Mouse (Mus musculus): ENCODE results near the gene Zfp575. TPM values are rescaled to one million over a fixed set of nuclear protein-coding genes. Genes with fewer than 3 reads are reported as not detected.

Zfp575 gene
- polyA plus RNA-seq, 2 experiments, result 0.04 to 0.09 TPM

DNA sequence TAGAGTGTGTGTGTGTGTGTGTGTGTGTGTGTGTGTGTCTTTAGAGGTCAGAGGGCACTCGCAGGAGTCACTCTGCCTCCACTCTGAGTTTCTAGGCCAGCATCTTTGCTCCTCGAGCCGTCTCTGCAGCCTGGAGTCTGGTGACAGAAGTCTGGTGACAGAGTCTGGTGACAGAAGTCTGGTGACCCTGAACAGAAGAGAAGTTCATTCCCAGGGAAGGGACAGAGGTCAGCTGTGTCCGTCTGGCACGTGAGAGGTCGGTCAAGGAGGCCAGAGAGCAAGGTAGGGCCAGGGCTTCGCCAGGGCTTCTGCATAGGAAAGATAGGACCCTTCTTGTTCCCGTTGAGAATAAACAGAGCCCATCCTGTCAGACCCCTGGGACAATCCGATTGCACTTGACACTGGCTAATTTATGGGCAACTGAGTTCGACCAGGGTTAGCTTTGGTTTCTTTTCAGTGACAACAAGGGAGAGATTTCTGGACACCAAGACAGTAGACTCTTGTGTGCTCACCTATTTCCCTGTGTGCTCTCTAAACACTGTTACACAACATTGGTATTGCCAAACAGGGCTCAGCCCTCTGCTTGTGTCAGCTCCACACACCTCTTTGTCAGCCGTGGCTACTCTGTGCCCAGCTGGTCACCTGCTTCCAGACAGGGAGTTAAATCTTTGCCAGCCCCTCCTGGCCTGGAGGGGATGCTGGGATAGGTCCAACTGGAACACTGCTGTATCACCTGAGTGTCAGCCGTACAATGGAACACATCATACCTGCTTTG is 35.3 kb downstream of the Zfp575 start:
- H3K27ac ChIP-seq, result no peak overlapping the region
- H3K9ac ChIP-seq (replicated peaks), result no peak overlapping the region
- no peak overlapping the region for H3K4me2 ChIP-seq (ENCODE audit: low read depth)
- WGBS (ENCODE audit: insufficient replicate concordance), result 69% methylated on average over 12 of the region's 12 CpGs
- H3K4me1 ChIP-seq (replicated peaks; ENCODE audit: control insufficient read depth in 2 of 2, insufficient read depth in 2 of 2, low read length in 1 of 2), result peaks cover 0 to 7% of the 10 kb centered on the region in 2 experiments; a peak in 2 of 4 replicates
- DNase-seq (ENCODE audit: low read depth in 3 of 3, low spot score in 3 of 3) (no peak), ATAC-seq (ENCODE audit: insufficient read depth) (peak; percentile 77)
- H3K4me3 ChIP-seq (ENCODE audit: insufficient read depth in 1 of 2, low read depth in 2 of 2, low read length in 2 of 2), result no peak overlapping the region
- peaks cover 2% of the 10 kb centered on the region for H3K36me3 ChIP-seq (replicated peaks; ENCODE audit: control insufficient read depth, insufficient read depth, low read depth)
- no peak for TF ChIP-seq EP300 (IDR thresholded peaks at IDR 0.05; ENCODE audit: low read depth)
- TF ChIP-seq CTCF (IDR thresholded peaks at IDR 0.05; ENCODE audit: low read depth), result no peak
- H3K9me3 ChIP-seq (ENCODE audit: control insufficient read depth, low read length), result no peaks in the 10 kb centered on the region
- H3K27me3 ChIP-seq (ENCODE audit: control insufficient read depth, insufficient read depth, low read length), result no peaks in the 10 kb centered on the region

GRCm38 (mm10) chr7:24547534-24548036 is 39.9 kb downstream of the Zfp575 start:
- TF ChIP-seq EP300 (IDR thresholded peaks at IDR 0.05; ENCODE audit: low read depth) (no peak), CTCF (IDR thresholded peaks at IDR 0.05; ENCODE audit: low read depth) (no peak)
- no peak for ATAC-seq (ENCODE audit: insufficient read depth)
- Histone ChIP-seq H3K27ac (peak overlapping the region; percentile 33), H3K27me3 (ENCODE audit: control insufficient read depth, insufficient read depth, low read length) (no peaks in the 10 kb centered on the region), H3K9me3 (ENCODE audit: control insufficient read depth, low read length) (no peaks in the 10 kb centered on the region), H3K4me2 (ENCODE audit: low read depth) (peak overlapping the region; percentile 87), H3K4me1 (replicated peaks; ENCODE audit: control insufficient read depth in 2 of 2, insufficient read depth in 2 of 2, low read length in 1 of 2) (peaks cover 0 to 12% of the 10 kb centered on the region in 2 experiments; a peak in 3 of 4 replicates), H3K4me3 (ENCODE audit: insufficient read depth in 1 of 2, low read depth in 2 of 2, low read length in 2 of 2) (peak overlapping the region; percentile 92 to 93), H3K9ac (replicated peaks) (peak overlapping the region; percentile 89), H3K36me3 (replicated peaks; ENCODE audit: control insufficient read depth, insufficient read depth, low read depth) (peaks cover 2% of the 10 kb centered on the region)
- DNase-seq (ENCODE audit: low read depth in 3 of 3, low spot score in 3 of 3), result no peak
- 27% methylated on average over 13 of the region's 13 CpGs for WGBS (ENCODE audit: insufficient replicate concordance)

DNA sequence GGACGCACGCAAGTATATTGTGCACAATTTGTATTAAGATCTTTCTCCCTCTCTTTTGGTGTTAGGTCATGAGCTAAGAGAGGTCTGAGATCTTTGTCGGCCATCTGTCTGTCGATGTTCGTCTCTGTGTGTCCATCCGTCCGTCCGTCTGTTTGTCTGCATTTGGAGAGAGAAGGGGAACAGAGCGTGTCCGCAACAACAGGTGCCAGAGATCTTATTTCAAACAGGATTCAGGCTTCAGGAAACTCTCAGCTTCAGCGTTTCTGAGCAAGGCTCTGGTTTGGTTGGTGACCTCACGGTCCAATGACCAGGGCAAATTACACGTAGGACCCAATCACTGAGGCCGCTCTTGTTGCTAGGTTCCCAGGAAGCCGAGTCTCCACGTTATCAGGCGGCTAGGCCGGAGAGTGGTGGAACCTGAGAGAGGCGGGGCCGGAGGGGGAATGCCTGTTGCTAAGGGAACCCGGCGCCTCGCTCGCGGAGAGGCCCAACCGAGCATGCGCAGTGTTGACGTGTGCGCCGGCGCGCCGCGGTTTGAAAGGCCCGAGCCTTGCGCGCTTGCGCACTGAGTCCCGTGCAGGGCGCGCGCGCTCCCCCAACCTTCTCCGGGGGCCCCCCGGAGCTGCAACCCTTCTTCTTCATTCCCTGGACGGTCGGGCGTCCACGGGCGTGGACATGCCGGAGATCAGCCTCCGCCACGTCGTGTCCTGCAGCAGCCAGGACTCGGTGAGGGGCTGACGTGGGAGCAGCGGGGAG is 40.6 kb downstream of the Zfp575 start:
- no peaks in the 10 kb centered on the region for H3K9me3 ChIP-seq (ENCODE audit: control insufficient read depth, low read length)
- H3K4me3 ChIP-seq (ENCODE audit: insufficient read depth in 1 of 2, low read depth in 2 of 2, low read length in 2 of 2), result peak overlapping the region; percentile 92 to 93
- H3K4me2 ChIP-seq (ENCODE audit: low read depth), result peak overlapping the region; percentile 87
- H3K9ac ChIP-seq (replicated peaks), result peak overlapping the region; percentile 89
- TF ChIP-seq EP300 (IDR thresholded peaks at IDR 0.05; ENCODE audit: low read depth), result no peak
- TF ChIP-seq CTCF (IDR thresholded peaks at IDR 0.05; ENCODE audit: low read depth), result no peak
- DNase-seq (ENCODE audit: low read depth in 3 of 3, low spot score in 3 of 3) (peak; percentile 98 to 99 (median 98)), ATAC-seq (ENCODE audit: insufficient read depth) (peak; percentile 98)
- WGBS (ENCODE audit: insufficient replicate concordance), result 1% methylated on average over 57 of the region's 57 CpGs
- peaks cover 2% of the 10 kb centered on the region for H3K36me3 ChIP-seq (replicated peaks; ENCODE audit: control insufficient read depth, insufficient read depth, low read depth)
- H3K27me3 ChIP-seq (ENCODE audit: control insufficient read depth, insufficient read depth, low read length), result no peaks in the 10 kb centered on the region
- H3K27ac ChIP-seq, result peak overlapping the region; percentile 33; the same call in 1 of the 2 replicates
- peaks cover 0 to 12% of the 10 kb centered on the region in 2 experiments; a peak in 3 of 4 replicates for H3K4me1 ChIP-seq (replicated peaks; ENCODE audit: control insufficient read depth in 2 of 2, insufficient read depth in 2 of 2, low read length in 1 of 2)

DNA sequence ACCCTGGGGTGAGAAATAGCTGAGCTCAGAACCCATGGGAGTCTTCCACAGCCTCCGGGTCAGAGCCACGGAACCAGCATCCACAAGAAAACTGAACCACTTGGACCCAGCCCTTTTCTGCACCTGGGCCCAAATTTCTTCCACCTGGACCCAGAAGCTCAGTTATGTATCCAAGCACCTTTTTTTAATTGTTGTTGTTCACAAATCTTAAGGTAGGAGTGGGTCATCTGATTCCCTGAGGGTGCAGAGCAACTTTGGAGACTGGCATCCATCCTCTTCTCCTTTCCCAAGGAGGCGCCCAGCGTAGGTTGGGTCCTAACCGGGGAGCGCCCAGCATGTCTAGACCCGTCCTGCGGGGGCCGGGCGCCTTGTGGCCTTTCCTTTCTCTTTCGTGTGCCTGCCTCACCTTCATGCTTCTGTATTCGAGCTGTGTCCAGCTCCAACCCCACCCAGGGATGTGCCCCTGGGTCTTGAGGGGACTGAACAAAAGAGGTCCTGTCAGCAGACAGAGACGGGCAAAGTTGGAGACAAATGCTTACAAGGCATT is 41.3 kb downstream of the Zfp575 start, which contains the start of the genes Pinlyp and Xrcc1:
Gene Pinlyp, minus strand, starts transcription at position 51 of the 547 bp plus-strand sequence.
Gene Xrcc1, plus strand, starts transcription at position 222 of the 547 bp plus-strand sequence.
- Histone ChIP-seq H3K27me3 (ENCODE audit: control insufficient read depth, insufficient read depth, low read length) (no peaks in the 10 kb centered on the region), H3K36me3 (replicated peaks; ENCODE audit: control insufficient read depth, insufficient read depth, low read depth) (peaks cover 2% of the 10 kb centered on the region), H3K4me1 (replicated peaks; ENCODE audit: control insufficient read depth in 2 of 2, insufficient read depth in 2 of 2, low read length in 1 of 2) (peaks cover 0 to 12% of the 10 kb centered on the region in 2 experiments; a peak in 3 of 4 replicates), H3K4me3 (ENCODE audit: insufficient read depth in 1 of 2, low read depth in 2 of 2, low read length in 2 of 2) (peak within 1 kb of the TSS; percentile 92 to 93), H3K9ac (replicated peaks) (peak within 1 kb of the TSS; percentile 89), H3K27ac (no peak within 1 kb of the TSS; the same call in 1 of the 2 replicates), H3K4me2 (ENCODE audit: low read depth) (peak within 1 kb of the TSS; percentile 87), H3K9me3 (ENCODE audit: control insufficient read depth, low read length) (no peaks in the 10 kb centered on the region)
- DNase-seq (ENCODE audit: low read depth in 3 of 3, low spot score in 3 of 3) (no peak), ATAC-seq (ENCODE audit: insufficient read depth) (no peak)
- no peak for TF ChIP-seq EP300 (IDR thresholded peaks at IDR 0.05; ENCODE audit: low read depth)
- no peak for TF ChIP-seq CTCF (IDR thresholded peaks at IDR 0.05; ENCODE audit: low read depth)
- WGBS (ENCODE audit: insufficient replicate concordance), result 50% methylated on average over 13 of the region's 13 CpGs

Measured in liver, embryonic 14.5 days (tissue).